Mouse (Mus musculus) spleen, postnatal 10 days (tissue): Measurements from ENCODE around the gene A530084C06Rik.

ENCODE experiments used
- DNase-seq, 2 experiments: peaks; one replicate each; pipeline ENCODE4 v3.0.0; 2021 to 2022; ENCODE audit warnings: low spot score in 2 of 2

Gene A530084C06Rik

DNA sequence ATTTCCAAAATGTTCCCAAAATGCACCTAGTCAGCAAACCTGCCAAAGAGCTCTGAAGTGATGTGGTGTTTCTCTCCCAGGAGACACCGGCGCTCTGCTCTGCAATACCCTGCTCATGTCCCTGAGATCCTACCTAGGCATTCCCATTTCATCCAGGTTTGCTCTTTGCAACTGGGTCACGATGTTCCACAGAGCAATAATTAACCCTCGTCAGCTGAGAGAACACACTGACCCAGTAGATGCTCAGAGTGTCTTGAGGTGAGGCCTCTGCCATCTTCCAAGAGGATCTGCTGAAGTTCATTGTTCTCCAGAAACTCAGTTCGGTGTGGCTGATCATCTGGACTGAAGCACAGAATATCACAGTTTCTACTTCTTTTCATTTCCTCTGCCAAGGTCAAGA is 16.1 kb downstream of the A530084C06Rik start:
- DNase-seq, result no peak

DNA sequence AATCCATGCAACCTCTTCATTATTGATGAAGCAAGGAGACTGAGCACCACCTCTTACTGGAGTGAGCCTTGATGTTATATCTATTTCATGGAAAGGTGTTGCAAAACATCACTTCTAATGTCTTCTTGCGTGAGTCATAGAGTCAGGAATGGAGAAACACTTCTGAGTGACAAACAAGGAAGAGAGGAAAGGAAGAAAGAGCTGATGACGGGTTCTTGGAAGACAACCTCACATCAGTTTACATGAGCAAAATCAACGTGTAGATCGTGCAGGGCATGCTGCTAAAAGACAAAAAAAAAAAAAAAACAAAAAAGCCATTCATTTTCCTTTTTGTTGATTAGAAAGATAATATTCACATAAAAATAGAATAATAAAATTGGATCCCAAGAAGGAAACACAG is 24.4 kb downstream of the A530084C06Rik start:
- DNase-seq, result no peak

DNA sequence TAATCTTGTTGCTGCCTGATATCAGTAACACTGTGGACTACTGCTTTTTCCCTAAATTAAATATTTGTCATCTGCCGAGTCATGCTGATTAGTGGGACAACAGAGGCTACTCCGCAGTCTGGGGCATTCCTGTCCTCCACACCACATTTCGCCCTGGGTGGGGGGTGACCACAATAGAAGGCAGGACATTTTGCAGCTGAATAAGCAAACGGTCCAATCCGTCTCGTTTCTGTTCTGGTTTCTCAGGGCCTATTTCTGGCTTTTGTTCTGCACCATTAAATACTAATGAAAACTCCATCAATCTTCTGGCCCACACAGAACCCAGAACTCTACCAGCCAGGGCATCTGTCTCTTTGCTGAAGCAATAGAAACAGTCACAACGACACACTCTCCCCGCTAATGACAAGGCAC is 27.5 kb downstream of the A530084C06Rik start:
- DNase-seq, result no peak

DNA sequence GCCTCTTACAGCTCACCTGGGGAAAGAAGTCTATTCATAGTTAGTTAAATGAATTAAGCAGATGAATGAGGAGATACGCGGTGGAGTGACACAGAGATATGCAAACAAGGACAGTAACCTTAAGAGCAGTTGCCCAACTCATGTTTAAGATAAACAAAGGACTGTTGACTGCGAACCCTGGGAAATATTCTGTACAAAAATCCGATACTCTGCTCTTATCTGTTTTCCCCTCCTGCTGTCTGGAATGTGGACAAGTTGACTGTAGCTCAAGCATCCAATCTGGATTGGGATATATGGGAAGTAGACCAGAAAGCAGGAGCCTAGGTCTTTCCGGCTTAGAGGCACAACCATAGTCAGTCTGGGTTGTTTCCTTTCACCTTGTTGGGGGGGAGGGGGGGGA is 27.9 kb downstream of the A530084C06Rik start:
- DNase-seq, result no peak

- no peak for DNase-seq
Measured at GRCm38 (mm10) chr13:31524976-31525375, 34.2 kb downstream of the A530084C06Rik start.

DNA sequence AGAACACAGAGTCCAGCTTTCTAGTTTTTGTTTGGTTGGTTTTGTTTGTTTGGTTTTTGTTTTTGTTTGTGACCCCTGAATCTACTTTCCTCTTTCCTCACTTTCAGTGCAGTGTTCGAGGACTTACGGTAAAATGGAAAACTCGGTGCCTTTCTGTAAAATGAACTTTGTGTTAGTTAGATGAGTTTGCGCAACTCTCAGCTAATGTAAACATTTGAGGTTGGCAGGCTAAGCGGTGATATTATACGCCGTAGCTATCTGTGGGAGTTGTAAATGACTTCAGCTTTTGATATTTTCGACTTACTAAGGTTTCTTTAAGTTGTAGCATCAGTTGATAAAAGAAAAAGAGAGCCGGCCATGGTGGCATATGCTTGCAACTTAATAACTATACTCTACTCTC is 40.2 kb downstream of the A530084C06Rik start:
- no peak for DNase-seq

DNA sequence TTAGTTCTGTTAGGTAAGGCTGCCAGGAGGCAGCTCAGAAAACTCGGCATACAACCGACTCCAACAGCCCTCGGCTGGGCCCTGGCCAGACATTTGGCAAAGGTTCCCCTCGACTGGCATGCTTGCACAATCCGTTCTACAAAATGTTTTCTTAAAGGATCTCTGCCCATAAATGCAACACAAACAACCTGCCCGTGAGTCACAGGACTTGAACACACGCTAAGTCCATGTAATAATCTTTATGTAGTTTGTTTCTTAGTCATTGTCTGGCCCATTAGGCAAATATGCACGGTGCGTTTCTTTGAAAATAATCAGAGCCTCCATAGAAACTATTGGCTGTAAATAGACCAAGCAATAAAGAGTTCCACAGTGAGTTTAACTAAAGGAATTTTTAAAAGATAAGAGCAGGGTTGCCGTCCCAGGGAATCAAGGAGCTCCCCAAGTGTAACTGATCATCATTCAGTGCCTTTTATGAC is 40.7 kb downstream of the A530084C06Rik start:
- DNase-seq, result no peak

GRCm38 (mm10) chr13:31515261-31515660 is 43.9 kb downstream of the A530084C06Rik start:
- no peak for DNase-seq

DNA sequence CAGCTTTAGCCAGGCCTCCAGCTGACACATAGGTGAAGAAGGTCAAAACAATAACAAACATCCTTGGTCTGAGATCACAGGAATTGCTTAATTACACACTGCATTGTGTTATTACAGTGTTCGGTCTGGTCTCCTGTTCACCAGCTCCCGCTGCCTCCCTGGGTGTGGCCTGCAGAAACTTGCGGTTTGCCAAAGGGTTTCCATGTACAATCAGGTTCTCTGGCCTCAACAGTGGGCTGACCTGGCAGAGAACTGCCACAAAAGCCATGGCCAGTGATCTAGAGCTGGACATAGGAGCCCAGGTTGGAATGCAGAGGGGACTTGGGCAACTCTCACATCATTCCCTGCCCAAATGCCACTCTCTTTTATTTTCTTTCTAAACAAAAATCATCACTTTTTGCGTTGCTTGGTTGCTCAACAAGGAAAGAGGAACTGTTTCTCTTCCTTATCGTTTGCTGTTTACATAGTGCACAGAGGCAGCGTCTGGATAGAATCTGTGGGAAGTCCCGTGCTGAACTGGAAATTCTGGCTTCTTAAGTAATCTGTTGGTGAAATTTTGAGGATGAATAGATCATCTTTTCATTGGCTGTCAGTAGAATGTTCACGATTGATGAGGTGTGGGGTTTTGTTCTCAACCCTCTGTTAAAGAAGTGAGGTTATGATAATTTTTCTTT is 52.5 kb downstream of the A530084C06Rik start:
- no peak for DNase-seq
